Mouse (Mus musculus): ENCODE data around the gene Setdb2. TPM values are rescaled to one million over a fixed set of nuclear protein-coding genes. Genes with fewer than 3 reads are reported as not detected.

Gene Setdb2
- polyA plus RNA-seq (2015; fragmentation: Illumina TruSeq; extraction: RNeasy Lipid Tissue Mini Kit (QIAGEN cat#74804); ENCODE audit: insufficient read depth, low read depth, low replicate concordance), result 1.2 TPM

DNA sequence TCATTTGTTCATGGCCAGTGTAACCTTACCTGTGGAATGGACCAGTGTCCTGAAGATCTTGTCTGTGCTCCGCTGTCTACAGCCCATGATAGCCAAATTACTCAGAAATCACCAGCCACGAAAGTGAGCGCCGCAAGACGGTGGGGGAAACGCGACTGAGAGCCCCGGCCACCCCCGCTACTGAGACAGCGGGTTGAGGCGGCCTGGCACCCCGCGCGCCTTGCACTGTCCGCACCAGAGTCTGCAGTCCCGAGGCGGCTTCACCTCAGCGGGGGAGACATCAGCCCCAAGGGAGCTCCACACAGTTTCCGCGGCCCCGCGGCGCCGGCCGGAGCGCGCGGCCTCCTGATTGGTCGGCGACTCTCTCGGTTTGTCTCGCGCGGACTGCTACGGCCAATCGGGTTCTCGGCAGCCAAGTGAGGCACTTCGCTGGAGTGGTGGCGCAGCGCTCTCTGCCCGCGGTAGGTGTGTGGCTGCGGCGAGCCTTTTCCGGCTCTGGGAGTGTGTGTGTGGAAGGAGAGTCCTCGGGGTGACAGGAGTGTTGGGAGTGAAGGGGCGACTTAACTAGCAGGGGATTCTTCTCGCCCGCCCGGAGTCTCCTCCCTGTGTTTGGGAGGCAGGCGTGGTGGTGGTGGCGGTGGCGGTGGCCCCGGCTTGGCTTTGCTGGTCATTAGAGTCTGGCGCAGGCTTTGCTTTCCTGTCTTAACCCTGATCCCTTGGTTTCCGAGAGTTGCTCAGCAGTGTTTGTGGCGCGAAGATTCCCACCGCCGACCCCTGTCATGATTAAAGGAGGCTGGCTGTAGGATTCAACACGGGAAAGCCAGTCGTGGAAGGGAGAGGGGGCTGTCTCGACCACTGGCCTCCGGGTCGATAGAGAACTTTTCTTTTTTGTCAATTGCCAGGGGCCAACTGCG lies at the start of gene Setdb2, which contains the start of gene Cab39l:
Gene Setdb2 (minus strand): TSS at position 327 of the 914 bp plus-strand sequence.
Gene Cab39l (plus strand): TSS at position 415 of the 914 bp plus-strand sequence.

DNA sequence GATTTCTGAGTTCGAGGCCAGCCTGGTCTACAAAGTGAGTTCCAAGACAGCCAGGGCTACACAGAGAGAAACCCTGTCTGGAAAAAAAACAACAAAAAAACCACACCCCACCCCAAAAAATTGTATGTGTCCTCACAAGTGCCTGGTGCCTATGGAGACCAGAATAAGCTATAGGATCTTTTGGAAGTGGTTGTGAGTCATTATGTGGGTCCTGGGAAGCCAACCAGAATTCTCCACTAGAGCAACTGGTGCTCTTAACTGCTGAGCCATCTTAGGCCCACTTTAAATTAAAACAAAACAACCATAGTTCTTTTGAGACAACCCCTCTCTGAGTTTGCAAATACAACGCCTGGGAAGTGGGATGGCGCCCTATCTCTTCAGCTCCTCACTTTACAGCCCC lies 45.4 kb downstream of the Setdb2 start, which contains the start of gene Phf11c:
Gene Phf11c (minus strand): TSS at position 101 of the 400 bp plus-strand sequence.

DNA sequence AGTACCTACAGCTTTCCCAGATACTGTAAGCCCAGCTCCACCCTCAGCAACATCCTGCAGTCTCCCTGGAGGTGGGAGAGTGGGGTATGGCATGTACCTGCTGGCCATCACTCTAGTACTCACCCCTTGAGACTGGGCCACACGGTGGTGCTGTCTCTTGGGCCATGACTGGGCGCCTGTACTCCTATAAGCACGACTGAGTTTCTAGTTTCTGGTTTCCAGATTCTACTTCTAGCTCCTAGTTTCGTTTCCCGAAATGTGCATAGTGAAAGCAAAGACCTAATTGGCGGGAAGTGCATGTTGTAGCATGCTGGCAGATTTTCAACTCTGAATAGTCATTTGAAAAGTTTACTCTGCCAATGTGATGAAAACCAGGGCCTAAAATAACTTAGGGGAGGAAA lies 75.4 kb downstream of the Setdb2 start, which contains the start of gene Phf11d:
Gene Phf11d (minus strand): TSS at position 227 of the 401 bp plus-strand sequence.

Other genes with a start within 250 kb of the Setdb2 start
- gene Rcbtb1, start 239.7 kb downstream of the Setdb2 start, polyA plus RNA-seq (2015; fragmentation: Illumina TruSeq; extraction: RNeasy Lipid Tissue Mini Kit (QIAGEN cat#74804); ENCODE audit: insufficient read depth, low read depth, low replicate concordance), result 12.9 TPM
- gene Gm6904, start 180.7 kb downstream of the Setdb2 start, polyA plus RNA-seq (2015; fragmentation: Illumina TruSeq; extraction: RNeasy Lipid Tissue Mini Kit (QIAGEN cat#74804); ENCODE audit: insufficient read depth, low read depth, low replicate concordance), result not detected
- not detected for gene Phf11a, start 143.4 kb downstream of the Setdb2 start, polyA plus RNA-seq (2015; fragmentation: Illumina TruSeq; extraction: RNeasy Lipid Tissue Mini Kit (QIAGEN cat#74804); ENCODE audit: insufficient read depth, low read depth, low replicate concordance)
- gene Phf11b, start 99.5 kb downstream of the Setdb2 start, polyA plus RNA-seq (2015; fragmentation: Illumina TruSeq; extraction: RNeasy Lipid Tissue Mini Kit (QIAGEN cat#74804); ENCODE audit: insufficient read depth, low read depth, low replicate concordance), result not detected
- 7.0 TPM for gene Phf11d, start 75.4 kb downstream of the Setdb2 start, polyA plus RNA-seq (2015; fragmentation: Illumina TruSeq; extraction: RNeasy Lipid Tissue Mini Kit (QIAGEN cat#74804); ENCODE audit: insufficient read depth, low read depth, low replicate concordance)
- gene Phf11c, start 45.5 kb downstream of the Setdb2 start, polyA plus RNA-seq (2015; fragmentation: Illumina TruSeq; extraction: RNeasy Lipid Tissue Mini Kit (QIAGEN cat#74804); ENCODE audit: insufficient read depth, low read depth, low replicate concordance), result 0.46 TPM
- 5.7 TPM for gene Cab39l, start 88 bp upstream of the Setdb2 start, polyA plus RNA-seq (2015; fragmentation: Illumina TruSeq; extraction: RNeasy Lipid Tissue Mini Kit (QIAGEN cat#74804); ENCODE audit: insufficient read depth, low read depth, low replicate concordance)
- 9.0 TPM for gene Cdadc1, start 157.1 kb upstream of the Setdb2 start, polyA plus RNA-seq (2015; fragmentation: Illumina TruSeq; extraction: RNeasy Lipid Tissue Mini Kit (QIAGEN cat#74804); ENCODE audit: insufficient read depth, low read depth, low replicate concordance)
- 0.26 TPM for gene Shisa2, start 184.4 kb upstream of the Setdb2 start, polyA plus RNA-seq (2015; fragmentation: Illumina TruSeq; extraction: RNeasy Lipid Tissue Mini Kit (QIAGEN cat#74804); ENCODE audit: insufficient read depth, low read depth, low replicate concordance)

Measured in pancreas, adult 10 weeks (tissue).